Mouse (Mus musculus) right cerebral cortex, postnatal 14 days (tissue): ENCODE results near the gene Zfpm1.

ENCODE experiments used
- DNase-seq: peaks from one replicate; pipeline ENCODE4 v3.0.0; 2022

Gene Zfpm1

DNA sequence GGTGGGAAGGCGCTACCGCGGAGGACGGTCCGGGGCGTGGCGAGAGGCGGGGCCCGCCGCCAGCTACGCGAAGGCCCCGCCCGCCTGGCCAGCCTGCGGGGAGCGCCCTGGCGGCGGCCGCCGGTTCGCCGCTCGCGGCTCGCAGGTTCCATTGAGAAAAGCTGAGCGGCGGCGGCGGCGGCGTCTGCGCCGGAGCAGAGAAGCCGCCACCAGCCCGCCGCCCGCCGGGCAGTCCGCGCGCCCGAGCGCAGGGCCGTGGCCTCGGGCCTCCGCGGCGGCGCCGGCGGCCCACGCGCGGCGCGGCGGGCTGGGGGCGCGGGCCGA, at the start of gene Zfpm1:
Gene Zfpm1 (plus strand): TSS at position 107 of the 324 bp plus-strand sequence.
- DNase-seq, result no peak

DNA sequence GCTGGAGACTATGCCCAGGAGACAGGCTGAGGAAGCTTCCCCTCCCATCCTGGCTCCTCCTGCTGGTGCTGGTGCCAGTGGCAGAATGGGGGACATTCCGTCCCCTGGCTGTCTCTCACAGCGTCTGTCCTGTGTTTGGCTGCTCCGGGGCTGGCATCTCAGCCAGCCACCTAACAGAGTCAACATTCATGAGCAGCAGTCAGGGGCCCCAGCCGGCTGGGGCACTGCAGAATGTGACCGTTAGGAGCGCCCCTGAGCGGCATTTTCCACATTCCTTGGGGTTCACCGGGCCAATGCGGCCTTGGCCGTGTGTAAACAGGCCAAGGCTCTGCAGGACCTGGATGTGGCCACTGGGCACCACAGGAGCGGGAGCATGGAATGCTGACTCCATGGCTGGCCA, 47.9 kb upstream of the Zfpm1 start:
- DNase-seq, result no peak

DNA sequence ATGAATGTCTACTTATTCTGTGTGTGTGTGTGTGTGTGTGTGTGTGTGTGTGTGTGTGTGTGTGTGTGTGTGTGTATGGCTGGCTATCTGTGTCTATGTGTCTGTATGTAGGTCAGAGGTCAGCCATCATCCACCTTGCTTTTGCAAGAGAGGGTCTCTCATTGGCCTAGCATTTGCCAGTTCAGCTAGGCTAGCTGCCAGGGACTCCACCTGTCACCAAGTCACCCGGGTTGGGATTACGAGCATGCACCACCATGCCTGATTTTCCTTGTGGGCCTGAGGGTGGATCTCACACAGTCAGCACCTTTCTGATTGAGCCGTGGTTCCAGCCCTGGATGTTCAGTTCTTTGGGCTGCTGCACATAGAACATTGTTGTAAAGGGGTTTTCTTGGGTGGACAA, 45.4 kb upstream of the Zfpm1 start:
- no peak for DNase-seq

DNA sequence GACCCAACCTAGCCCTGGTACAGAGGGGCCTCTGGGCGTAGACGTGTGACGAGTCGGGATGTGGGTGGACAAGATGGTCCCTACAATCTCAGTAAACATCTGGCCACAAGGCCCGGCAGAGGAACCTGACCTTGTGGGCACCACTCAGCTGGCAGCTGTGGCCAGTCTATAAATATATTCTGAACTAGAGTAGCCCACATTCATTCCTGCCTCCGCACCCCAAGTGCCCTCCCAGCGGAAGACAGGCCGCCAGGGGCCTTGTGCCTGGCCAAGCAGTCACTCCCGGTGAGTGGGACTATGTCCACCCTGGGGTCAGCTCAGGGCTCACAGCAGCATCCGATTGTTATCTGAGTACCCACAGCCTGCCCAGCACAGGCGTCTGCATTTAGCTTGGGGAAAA, 43.7 kb upstream of the Zfpm1 start:
- no peak for DNase-seq

DNA sequence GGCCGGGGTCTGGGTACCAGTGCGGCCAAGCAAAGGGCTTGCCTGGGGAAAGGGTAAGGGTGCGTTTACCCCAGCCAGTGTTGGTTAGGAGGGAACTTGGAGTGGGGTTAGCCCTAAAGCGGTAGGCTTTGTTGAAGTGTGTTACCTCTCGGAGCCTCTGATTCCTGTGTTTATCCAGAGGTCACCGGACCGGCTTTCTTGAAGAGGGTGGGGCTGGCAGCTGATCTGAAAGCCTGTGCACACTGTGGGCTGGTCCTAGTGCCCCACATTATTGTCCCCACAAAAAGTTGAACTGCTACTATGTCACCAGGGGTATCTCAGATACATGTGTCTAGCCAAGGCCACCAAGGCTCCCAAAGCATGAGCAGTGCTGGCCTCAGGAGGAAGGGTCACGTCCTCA, 43.2 kb upstream of the Zfpm1 start:
- DNase-seq, result no peak

DNA sequence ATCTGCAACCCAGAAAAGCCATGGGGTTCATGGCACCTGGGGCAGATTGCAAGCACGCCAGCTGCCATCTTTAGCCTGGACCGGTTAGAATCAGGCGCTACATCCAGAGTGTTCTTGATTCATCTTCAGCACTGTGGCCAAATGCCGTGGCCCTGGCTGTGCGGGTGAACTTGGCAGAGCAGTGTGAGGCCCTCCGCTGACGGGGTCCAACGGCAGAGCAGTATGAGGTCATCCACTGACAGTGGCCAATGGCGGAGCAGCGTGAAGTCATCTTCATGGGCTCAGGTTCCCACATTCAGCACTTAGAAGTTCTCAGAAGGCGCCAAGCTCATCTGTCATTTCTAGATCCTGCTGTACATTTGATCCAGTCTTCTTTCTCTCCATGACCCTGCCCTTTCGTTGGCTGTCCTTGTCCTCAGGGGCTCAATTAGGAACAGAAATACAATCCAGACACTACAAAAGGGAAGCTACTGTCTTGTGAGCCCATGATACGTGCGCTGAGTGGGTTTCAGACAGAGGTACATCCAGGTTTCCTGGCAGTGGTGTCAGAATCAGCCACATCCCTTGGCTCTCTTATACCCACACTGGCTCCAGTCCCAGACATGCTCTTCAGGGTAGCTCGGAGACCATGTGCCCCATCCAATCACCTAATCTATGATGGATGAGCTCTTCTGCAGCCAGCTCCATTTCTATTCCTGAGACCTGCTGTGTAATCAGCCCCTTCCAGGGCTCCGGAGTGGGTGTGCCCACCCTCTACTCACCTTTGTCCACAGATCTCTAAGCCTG, 41.5 kb upstream of the Zfpm1 start:
- no peak for DNase-seq

DNA sequence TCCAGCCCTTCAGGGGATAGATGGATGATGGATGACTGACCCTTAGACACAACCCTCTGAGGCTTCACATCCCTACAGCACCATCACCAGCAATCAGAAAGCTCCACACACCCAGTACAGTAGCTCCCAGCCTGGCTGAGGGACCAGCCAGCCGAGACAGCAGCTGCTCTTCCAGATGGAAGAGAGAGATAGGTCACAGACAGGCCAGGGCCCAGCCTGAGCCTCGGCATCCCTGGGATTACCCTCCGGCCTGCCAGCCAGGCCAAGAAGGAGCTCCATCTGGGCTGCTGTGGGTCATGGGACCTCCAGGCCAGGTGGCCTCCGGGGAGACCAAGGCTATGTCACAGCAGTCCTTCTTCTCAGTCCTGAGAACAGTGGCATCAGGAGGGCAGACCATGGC, 38.6 kb upstream of the Zfpm1 start:
- no peak for DNase-seq

DNA sequence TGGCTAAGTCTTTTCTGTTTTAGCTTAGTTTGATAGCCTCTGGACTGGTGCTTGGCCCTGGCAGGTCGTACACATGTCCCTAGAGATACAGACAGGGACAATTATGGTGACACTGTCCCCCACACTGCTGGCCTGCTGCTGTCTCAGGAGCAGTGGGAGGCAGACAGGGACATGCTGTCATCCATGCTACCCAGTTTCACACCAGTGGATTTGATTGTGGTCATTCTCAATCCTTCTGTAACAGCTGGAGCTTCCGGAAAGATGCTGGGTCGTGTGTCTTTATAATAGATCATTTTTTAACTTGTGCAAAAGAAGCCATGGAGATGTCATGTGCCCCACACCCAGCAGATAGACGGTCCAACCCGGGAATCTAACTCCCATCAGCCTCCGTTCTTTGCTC, 36.8 kb upstream of the Zfpm1 start:
- DNase-seq, result no peak

DNA sequence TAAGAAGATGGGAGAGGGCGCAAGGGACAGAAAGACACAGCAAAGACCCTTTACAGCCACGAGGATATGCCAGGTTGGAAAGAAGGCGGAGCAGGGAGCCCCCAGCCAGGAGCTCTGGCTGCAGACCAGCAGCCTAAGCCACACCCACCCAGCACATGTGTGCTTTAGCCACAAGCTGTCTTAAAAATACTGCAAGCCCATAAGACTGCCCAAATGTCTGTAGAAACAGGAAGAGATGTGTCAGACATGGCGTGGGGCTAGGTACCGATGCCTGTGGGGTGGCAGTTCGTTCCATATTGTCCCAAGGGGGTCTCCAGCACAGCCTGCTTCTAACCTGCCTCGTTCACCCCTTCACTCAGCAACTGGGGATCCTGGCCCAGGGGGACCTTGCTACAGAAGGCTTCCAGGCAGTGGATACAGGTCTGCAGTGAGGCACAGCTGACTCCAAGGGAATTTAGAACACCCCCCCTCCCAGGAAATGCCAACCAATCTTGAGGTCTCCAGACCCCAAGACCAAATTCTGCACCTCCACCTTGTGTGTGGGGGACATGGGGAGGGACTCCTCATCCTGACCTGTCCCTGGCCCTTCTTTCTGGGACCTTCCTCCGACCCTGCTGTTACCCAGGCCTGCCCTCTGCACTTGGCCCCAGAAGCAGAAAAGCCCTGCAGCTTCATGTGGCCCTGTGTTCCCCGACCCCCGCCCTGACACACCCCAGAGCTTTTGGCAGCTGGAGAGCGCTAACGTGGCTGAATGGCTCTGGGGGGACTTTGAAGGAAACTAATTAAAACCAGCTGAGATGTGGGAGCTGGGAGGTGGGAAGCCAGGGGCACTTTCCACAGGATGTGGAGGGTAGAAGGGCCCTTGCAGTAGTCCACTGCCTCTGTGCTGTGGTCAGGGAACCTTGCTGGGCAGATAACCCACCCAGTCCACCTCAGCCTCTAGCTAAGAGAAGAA, 35.4 kb upstream of the Zfpm1 start:
- DNase-seq, result no peak

DNA sequence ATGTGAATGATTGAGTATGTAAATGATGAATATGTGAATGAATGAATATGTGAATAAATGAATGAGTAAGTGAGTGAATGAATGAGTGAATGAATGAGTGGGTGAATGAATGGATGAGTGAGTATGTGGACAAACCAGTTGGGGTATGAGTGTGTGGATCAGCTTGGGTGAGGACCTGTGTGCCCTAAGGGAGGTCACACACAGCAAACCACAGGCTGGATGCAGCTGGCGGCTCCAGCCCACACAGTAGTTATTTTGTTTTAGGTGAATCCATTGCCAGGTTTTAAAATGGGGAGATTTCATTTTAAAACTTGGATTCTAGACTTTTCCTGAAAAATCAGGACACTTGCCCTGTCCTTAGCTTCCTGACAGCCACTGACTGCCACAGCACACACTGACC, 30.2 kb upstream of the Zfpm1 start:
- no peak for DNase-seq

DNA sequence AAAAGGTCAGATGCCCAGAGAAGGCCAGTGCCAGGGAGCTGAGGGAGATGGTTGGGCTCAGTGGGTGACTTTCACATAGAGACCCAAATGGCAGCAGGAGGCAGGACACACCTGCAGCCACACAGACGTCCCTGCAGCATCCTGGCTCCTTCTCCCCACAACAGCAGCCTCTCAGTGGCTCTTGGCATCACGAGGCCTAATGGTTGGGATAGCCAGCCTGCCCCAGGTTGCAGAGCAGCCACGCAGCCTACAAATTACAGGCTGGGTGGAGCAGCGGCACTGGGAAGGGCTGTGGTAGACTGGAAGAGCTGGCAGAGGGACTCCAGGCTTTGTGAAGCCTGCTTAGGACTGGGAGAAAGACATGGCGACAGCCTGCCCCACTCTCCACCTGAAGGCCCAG, 29.6 kb upstream of the Zfpm1 start:
- no peak for DNase-seq

DNA sequence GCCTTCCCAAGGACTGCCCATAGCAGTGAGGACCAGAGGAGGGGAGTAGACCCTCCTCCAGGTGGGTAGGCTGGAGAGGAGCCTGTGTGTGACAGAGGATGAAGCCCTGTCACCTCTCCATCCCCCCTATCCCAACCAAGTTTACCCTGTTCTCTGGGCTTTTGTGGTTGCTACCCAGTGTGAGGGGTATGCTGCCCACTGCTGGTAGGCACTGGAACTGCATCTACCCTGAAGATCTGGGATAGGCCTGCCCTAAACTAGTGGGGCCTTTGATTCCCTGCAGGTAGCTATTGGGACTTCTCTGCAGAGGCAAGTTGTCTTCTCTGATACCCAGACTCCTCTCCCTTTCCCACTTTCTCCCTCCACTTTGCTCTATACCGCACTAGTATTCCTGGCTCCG, 22.6 kb upstream of the Zfpm1 start:
- DNase-seq, result peak; percentile 73

DNA sequence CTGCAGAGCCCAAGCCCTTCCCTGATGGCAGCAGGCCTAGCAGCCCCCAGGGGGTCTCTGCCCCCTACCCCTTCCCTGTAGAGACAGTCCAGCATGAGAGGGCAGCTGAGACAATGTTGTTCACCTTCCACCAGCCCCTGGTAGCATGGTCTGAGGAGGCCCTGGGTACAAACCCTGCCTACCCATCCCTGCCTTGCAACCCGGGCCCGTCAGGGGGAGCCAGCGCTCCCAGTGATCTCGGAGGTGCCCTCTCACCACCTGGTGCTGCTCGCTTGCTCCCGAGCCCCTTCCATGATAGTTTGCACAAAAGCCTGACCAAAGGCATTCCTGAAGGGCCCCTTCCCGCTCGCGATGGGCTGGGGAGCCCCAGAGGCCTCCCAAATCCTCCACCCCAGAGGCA, 21.2 kb upstream of the Zfpm1 start:
- no peak for DNase-seq

DNA sequence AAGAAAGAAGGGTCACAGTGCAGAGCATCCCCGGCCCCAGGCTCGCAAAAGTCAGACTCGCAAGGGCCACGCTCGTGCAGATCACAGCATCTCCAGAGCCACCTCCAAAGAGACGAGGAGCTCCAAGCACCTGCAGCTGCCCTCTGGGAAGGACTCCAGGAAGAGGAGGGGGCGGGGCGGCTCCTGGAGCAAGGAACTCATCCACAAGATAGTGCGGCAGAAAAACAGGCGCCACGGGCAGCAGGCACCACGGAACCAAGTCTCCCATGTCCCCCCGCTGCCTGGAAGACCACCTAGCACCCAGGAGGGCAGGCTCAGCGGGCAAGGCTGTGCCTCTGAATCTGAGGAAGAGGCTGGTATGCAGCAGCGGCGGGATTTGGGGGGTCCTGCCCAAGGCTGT, 19.1 kb upstream of the Zfpm1 start:
- no peak for DNase-seq

DNA sequence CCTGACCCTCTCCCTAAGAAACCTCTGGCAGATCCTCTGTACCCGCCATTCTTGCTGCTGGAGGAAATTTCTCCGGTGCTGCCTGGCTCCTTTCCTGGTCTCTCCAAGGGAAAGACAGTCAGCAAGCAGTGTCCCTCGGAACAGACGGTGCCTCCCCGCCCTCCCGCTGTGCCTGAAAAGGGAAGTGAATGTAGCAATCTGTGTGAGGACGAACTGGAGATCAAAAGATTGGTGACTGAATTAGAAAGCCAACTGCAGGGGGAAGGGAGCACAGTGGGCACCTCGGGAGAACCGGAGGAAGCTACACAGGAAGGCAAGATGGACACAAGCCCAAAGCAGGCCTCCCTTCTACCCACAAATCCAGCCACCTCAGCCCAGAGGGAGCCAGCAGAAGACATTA, 17.7 kb upstream of the Zfpm1 start:
- peak; percentile 43 for DNase-seq

DNA sequence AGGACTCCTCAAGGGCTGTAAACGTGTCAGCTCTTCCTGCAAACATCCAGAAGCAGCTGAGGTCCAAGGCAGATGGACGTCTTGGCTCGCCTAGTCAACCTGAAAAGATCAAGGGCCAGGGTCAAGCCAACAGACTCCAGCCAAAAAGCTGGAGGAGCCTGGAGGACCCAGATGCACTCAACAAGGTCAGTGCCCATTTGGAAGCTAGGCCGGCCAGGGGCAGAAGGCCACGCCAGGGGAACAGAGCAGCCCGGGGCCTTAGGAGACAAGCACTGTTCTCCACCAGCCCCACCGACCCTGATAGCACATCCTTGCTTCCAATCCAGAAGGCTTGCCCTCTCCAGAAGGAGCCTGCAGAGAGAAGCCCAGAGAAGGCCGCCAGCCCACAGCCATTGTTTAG, 16.4 kb upstream of the Zfpm1 start:
- no peak for DNase-seq

DNA sequence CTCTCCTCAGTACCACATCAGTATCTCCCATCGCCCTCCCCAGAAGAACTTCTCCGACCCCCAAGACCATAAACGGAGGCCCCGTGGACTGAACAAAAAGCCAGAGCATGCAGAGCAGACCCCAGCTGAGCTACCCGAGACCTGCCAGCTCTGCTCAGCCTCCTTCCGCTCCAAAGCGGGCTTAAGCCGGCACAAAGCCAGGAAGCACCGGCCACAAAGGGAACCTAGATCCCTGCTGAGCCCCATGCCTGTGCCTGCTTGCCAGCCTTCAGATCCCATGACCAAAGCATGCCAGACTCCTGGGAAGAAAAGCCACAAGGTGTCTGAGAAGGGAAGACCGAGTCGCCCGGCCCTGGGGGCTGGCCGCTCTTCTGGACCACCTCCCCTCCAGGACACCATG, 15.1 kb upstream of the Zfpm1 start:
- peak; percentile 35 for DNase-seq

DNA sequence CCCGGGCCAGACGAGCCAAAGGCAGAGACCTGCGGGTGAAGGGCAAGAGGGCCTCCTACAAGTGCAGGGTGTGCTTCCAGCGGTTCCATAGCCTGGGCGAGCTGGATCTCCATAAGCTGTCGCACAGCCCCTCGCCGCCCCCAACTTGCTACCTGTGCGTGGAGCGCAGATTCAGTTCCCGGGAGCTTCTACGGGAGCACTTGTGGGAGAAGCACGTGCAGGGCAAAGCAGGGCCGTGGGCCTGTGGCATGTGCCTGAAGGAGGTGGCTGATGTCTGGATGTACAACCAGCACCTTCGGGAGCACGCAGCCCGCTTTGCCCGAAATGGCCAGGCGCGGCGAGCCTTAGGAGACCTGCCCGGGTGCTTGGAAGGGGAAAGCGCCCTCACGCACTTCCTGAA, 13.1 kb upstream of the Zfpm1 start:
- peak; percentile 29 for DNase-seq

DNA sequence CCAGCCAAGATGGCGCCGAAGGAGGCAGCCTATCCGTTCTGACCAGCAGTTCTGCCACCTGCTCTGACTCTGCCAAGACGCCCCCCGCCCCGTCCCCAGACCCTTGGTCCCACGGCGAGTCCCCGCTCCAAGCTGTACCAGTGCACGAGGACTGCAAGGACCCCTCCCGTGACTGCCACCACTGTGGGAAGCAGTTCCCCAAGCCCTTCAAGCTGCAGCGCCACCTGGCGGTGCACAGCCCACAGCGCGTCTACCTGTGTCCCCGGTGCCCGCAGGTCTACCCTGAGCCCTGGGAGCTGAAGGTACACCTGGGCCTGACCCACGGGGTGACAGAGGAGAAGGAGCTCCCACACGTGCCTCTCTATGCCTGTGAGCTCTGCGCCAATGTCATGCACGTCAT, 12.5 kb upstream of the Zfpm1 start:
- DNase-seq, result peak; percentile 86

DNA sequence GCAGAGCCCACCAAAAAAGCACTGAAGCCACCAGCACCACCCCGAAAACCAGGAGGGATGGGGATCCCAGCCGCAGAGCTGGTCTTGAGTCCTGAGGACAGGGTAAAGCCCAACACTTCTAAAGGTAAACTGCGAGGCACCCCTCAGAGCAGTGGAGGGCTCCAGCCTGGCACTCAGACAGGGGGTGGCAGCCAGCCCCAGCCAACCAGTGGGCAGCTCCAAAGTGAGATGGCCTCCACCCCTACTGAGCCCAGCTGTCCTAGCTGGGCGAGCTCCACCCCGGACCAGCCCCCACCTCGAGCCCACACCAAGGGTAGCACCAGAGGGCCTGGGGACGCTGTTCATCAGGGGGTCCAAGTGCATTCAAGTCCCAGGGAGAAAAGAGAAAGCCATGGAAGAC, 11.4 kb upstream of the Zfpm1 start:
- DNase-seq, result no peak

DNA sequence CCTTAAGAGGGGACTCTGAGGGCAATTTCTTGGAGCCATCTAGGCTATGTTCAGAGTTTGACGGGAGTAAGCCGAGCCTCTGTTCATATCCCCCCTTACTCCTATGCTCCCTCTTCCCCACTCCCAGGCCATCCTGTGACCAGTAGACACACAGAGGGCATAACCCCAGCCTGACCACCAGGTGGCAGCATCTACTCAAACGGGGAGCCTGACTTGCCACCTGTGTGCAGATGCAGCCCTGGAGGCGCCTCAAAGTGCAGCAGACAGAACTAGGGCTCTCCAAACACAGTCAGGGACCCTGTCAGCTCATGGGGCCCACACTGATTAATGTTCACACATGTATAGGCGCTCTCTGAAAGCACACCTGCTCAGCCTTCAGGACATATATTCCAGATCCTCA, 8.8 kb upstream of the Zfpm1 start:
- peak; percentile 68 for DNase-seq

DNA sequence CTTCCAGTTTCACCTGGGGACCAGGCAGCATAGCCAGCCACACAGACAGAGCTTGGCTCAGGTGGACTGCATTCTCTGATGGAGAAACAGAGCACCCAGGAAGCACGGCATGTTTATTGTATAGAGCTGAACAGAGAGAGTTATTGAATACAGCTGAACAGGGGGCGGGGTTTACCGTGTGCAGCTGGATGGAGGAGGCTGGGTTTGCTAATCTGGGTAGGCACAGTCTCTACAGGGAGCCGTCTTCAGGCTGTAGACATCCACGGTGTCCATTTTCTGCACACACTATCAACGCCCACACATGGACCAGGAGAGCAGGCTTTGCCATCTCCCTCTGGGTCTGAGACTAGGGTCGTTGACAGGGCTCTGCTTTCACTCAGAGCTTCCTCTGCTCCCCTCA, 8.1 kb upstream of the Zfpm1 start:
- no peak for DNase-seq

DNA sequence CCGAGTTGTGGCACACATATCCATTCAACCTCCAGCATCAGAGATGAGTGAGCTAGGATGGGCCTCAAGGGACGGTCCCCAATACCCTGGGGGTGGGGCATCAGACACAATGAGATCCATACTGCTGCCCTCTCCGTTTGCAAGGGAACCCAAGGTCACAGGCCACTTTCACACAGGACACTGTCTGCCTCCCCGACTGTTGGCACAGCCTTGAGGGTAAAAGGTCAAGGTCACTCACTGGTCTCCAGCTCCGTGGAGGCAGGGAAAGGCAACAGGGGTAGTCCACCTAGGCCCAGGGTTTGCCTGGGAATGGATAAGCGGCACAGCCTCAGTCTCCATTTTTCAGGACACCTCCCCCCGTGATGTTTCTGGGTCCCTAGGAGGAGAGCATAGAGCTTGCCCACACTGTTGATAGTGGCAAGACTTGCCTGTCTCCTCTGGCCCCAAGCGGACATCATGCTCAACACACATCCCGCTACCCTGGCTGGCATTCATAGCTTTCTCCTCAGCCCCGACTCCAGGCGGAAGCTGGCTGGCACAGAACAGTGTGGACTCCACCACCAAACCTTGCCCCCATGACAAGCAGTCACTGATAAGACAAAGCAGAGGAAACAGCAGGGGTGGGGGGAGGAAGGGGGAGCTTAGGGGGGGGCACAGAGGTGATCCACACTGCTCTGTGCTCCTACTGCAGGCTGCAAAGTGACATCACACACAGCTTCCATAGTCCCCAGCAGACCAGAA, 7.1 kb upstream of the Zfpm1 start:
- no peak for DNase-seq

DNA sequence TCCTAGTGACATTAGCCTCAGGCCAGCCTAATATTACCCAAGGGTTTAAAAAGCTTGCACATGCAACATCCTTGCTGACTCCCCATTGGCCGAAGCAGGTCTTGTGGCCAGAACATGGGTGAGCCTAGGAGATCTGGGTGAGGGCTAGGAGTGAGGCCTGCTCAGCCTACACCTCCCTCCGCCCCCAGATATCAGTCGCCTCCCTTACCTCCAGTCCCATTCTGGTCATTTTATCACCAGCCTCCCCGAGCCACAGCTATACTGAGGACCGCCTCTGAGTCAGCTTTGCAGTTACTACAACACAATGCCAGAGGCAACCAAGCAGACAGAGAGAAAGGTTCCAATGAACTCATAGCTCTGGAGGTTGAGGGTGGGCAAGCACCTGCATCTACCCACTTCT, 5.6 kb upstream of the Zfpm1 start:
- no peak for DNase-seq
